Mouse (Mus musculus): Measurements from ENCODE around the gene Cgrrf1. TPM values are rescaled to one million over a fixed set of nuclear protein-coding genes. Genes with fewer than 3 reads are reported as not detected.

The Cgrrf1 gene
- polyA plus RNA-seq, 1 experiment from 2014 or later = 17.5 TPM

Other genes with a start within 250 kb of the Cgrrf1 start
- gene Cdkn3, start 71.6 kb upstream of the Cgrrf1 start, polyA plus RNA-seq (2015; fragmentation: Nextera tagmentation; extraction: Ambion mirVana) = 9.8 and 12.4 TPM in 2 replicates
- 185 and 186 TPM in 2 replicates for gene Cnih1, start 43.7 kb upstream of the Cgrrf1 start, polyA plus RNA-seq (2015; fragmentation: Nextera tagmentation; extraction: Ambion mirVana)
- gene Gmfb, start 9.9 kb upstream of the Cgrrf1 start, polyA plus RNA-seq (2015; fragmentation: Nextera tagmentation; extraction: Ambion mirVana) = 116 and 118 TPM in 2 replicates
- 3.9 and 4.4 TPM in 2 replicates for gene Samd4, start 50.7 kb downstream of the Cgrrf1 start, polyA plus RNA-seq (2015; fragmentation: Nextera tagmentation; extraction: Ambion mirVana)